Comparison of ENCODE assay signal across 13 mouse cellular contexts in genomic region chr14:32381066-32381465, GRCm38 (mm10). TPM values are rescaled to one million over a fixed set of nuclear protein-coding genes. Genes with fewer than 3 reads are reported as not detected.
DNase-seq lines count a peak whose midpoint lies in the region; ATAC-seq lines count a peak whose summit lies in the region.
"Had no signal": no experiment of that assay in that cellular context is flagged by ENCODE, and none has a peak within 500 bp of the region (broad histone marks: within the 10 kb centered on the region; RNA-seq: fewer than 3 reads in every experiment).

No protein-coding gene starts in this region.

- peak overlapping the region; percentile 30 for H3K4me2 ChIP-seq in heart, embryonic 15.5 days
- H3K4me2 ChIP-seq: embryonic facial prominence, embryonic 15.5 days; lung, embryonic 14.5 days had no signal

- intact Hi-C loops in gastrocnemius, postnatal 36 days (cut with DNase I): no loop called here

- DNase-seq in heart, adult 8-10 months (ENCODE audit: low spot score): no peak
- peak; percentile 5 for DNase-seq in right cerebral cortex, adult 18-20 months
- DNase-seq in right cerebral cortex, postnatal 14 days: no peak
- DNase-seq in embryo, embryonic 11 days: peak; percentile 15
- no peak for DNase-seq in gastrocnemius, postnatal 36 days
- DNase-seq in frontal cortex, postnatal 14 days (ENCODE audit: low spot score in 2 of 2): no peak
- DNase-seq: gastrocnemius, postnatal 14 days; kidney, adult 2 months; lung, embryonic 14.5 days had no signal

- H3K4me3 ChIP-seq in heart, embryonic 15.5 days: 0 out of 2 replicates have a peak overlapping the region, but pooled peaks have one; percentile 10
- H3K4me3 ChIP-seq: embryonic facial prominence, embryonic 15.5 days had no signal

- H3K9ac ChIP-seq in heart, embryonic 15.5 days: no peak overlapping the region
- H3K9ac ChIP-seq: embryonic facial prominence, embryonic 15.5 days; lung, embryonic 14.5 days had no signal

- peaks cover 46% of the 10 kb centered on the region for H3K27me3 ChIP-seq in heart, embryonic 15.5 days

- ATAC-seq in heart, embryonic 15.5 days (replicated peaks; ENCODE audit: insufficient number of reproducible peaks, insufficient read depth, low FRiP score, low read depth): no peak

- H3K9me3 ChIP-seq in heart, embryonic 15.5 days (replicated peaks): no peaks in the 10 kb centered on the region
- H3K9me3 ChIP-seq: embryonic facial prominence, embryonic 15.5 days had no signal

- H3K4me1 ChIP-seq in heart, embryonic 15.5 days (replicated peaks): peaks cover 15% of the 10 kb centered on the region; the same call in 1 of the 2 replicates

- no peak overlapping the region for H3K27ac ChIP-seq in heart, embryonic 15.5 days
- H3K27ac ChIP-seq: embryonic facial prominence, embryonic 15.5 days had no signal

- 16% methylated on average over 7 of the region's 7 CpGs for WGBS in heart, embryonic 15.5 days

- no peaks in the 10 kb centered on the region for H3K36me3 ChIP-seq in heart, embryonic 15.5 days
- H3K36me3 ChIP-seq: embryonic facial prominence, embryonic 15.5 days had no signal

RNA-seq across cellular contexts. Expression of gene 1700024G13Rik, which starts 7.1 kb away (rescaled TPM):
- polyA plus RNA-seq in heart, embryonic 15.5 days (2015; fragmentation: Nextera tagmentation; extraction: Ambion mirVana): not detected in 2 replicates
- total RNA-seq in heart, adult 8-10 months (2022): not detected
- not detected for total RNA-seq in gastrocnemius, postnatal 36 days (2021)
- total RNA-seq: gastrocnemius, postnatal 14 days; megakaryocyte-erythroid progenitor cell, adult 5-6 weeks had no signal
- polyA plus RNA-seq: kidney, adult 2 months; limb, embryonic 11.5 days; lung, embryonic 14.5 days had no signal

RNA-seq across cellular contexts. Expression of gene Ogdhl, which starts 59.2 kb away (rescaled TPM):
- 10.9 and 12.2 TPM in 2 replicates for polyA plus RNA-seq in heart, embryonic 15.5 days (2015; fragmentation: Nextera tagmentation; extraction: Ambion mirVana)
- 100 to 1,000 TPM in 1 of 4 experiments, 10 to 100 TPM in 3; 68.9 to 104 (median 88.7) TPM for total RNA-seq in heart, adult 8-10 months (2022)
- under 1 TPM; 0.42 to 0.89 TPM for total RNA-seq in gastrocnemius, postnatal 36 days (2021)

Comparison
In these comparisons a context has a peak if more than half of its experiments do, and no peak if none do; other contexts are left out.
1. DNase-seq: peak in right cerebral cortex, adult 18-20 months (single experiment) and embryo, embryonic 11 days (single experiment); none in heart, adult 8-10 months (single experiment), right cerebral cortex, postnatal 14 days (single experiment), gastrocnemius, postnatal 36 days (0 of 2) and frontal cortex, postnatal 14 days (0 of 2).
2. RNA of gene Ogdhl, which starts 59.2 kb away (total RNA-seq): 68.9 to 104 TPM in heart, adult 8-10 months; 0.42 to 0.89 TPM in gastrocnemius, postnatal 36 days; every median in the first group is over 10 times any median in the second.